Mouse (Mus musculus) small intestine, adult 2 months (tissue): ENCODE measurements around the gene Kcnmb2. TPM values are rescaled to one million over a fixed set of nuclear protein-coding genes. Genes with fewer than 3 reads are reported as not detected.

Experiments
- H3K27ac ChIP-seq: fragments of 200-500 bp; 2 replicates; pipeline ENCODE4 v1.5.1; 2012; ENCODE audit warnings: low read depth, low read length, control low read depth, inconsistent platforms; ENCODE audit not compliant: insufficient read depth
- H3K27me3 ChIP-seq: fragments of 200-500 bp; 2 replicates; pipeline ENCODE4 v1.6.1; 2012; ENCODE audit warnings: mild to moderate bottlenecking, moderate library complexity, low read length, inconsistent platforms; ENCODE audit not compliant: control insufficient read depth, insufficient read depth
- H3K36me3 ChIP-seq: fragments of 200-500 bp; 2 replicates; pipeline ENCODE4 v1.6.1; 2012; ENCODE audit warnings: mild to moderate bottlenecking, low read length, control low read depth, inconsistent platforms; ENCODE audit not compliant: control insufficient read depth, insufficient read depth
- H3K4me1 ChIP-seq: fragments of 200-500 bp; 2 replicates; pipeline ENCODE4 v1.6.1; 2012; ENCODE audit warnings: low read length, inconsistent platforms, mixed read lengths; ENCODE audit not compliant: control insufficient read depth, insufficient read depth, insufficient read length
- H3K4me3 ChIP-seq: fragments of 200-500 bp; 2 replicates; pipeline ENCODE4 v1.5.1; 2012; ENCODE audit warnings: low read depth, mild to moderate bottlenecking, control low read depth, inconsistent platforms, low read length, moderate library complexity
- CTCF ChIP-seq: fragments of 200-500 bp; IDR thresholded peaks from 2 replicates; pipeline ENCODE4 v1.5.1; 2012; ENCODE audit warnings: low read depth, mild to moderate bottlenecking, control low read depth, inconsistent platforms, low read length, moderate library complexity, mixed read lengths; ENCODE audit not compliant: insufficient replicate concordance, insufficient read length; ENCODE audit errors: extremely low read depth
- POLR2A ChIP-seq: fragments of 200-500 bp; IDR thresholded peaks from 2 replicates; pipeline ENCODE4 v1.6.1; 2012; ENCODE audit warnings: low read depth, mild to moderate bottlenecking, control low read depth, inconsistent platforms, low read length, moderate library complexity
- WGBS: fragments of 180-500 bp; shearing (Covaris S2); methylation state at CpG from one replicate; pipeline ENCODE4 v1.1.7; 2018; 5-methylcytosine and 5-hydroxymethylcytosine counted together
- polyA plus RNA-seq: library from polyadenylated mRNA; depleted of rRNA; stranded (reverse); fragments of >200 nt; gene quantifications from 2 replicates; pipeline ENCODE4 v1.2.3, GENCODE M21; 2012; rRNA removed

The Kcnmb2 gene
- 0.08 TPM in 1 of 2 replicates, not detected in the other for polyA plus RNA-seq

DNA sequence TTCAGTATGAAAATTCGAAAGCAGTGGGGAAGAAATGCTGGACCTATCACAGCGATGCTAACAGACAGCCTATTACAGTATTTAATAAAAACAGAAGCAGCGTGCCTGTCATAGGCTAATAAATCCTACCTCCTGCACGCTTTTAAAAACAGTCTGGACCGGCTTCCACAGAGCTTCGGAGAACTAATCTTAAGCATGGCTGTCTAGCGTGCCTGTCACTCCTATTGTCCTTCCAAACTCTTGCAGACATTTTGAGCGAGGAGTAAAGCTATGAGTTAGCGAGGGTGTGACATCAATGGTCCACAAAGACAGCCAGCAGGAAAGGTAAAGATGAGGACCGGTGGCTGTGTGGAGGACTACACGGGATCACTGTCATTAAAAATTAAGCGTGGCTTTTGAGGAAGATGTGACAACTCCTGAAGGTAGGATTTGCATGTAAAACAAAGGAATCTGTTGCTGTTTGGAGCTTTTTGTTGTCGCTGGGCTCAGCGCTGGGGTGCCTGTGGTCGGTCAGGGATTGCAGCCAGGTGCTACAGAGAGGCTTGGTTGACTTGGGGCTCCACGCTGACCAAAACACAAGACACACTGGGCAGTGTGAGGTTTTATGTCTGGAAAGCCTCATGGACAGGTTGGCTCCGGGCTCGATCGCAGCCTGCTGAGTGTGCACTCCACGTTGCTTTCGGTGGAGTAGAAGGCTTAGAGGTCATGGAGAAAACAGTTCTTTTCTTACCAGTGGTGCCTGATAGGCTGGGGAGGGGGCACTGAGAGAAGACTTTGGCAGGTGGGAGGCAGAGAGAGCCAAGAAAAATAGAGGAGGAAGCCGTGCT is at the start of gene Kcnmb2:
Gene Kcnmb2, plus strand, starts transcription at position 4 of the 827 bp plus-strand sequence.
- Histone ChIP-seq H3K27me3 (no peaks in the 10 kb centered on the region), H3K27ac (no peak within 1 kb of the TSS), H3K36me3 (no peaks in the 10 kb centered on the region), H3K4me1 (peaks cover 5% of the 10 kb centered on the region; the same call in 1 of the 2 replicates), H3K4me3 (peak within 1 kb of the TSS; percentile 33)
- 11% methylated on average over 22 of the region's 22 CpGs for WGBS
- TF ChIP-seq POLR2A (no peak), CTCF (no peak)

DNA sequence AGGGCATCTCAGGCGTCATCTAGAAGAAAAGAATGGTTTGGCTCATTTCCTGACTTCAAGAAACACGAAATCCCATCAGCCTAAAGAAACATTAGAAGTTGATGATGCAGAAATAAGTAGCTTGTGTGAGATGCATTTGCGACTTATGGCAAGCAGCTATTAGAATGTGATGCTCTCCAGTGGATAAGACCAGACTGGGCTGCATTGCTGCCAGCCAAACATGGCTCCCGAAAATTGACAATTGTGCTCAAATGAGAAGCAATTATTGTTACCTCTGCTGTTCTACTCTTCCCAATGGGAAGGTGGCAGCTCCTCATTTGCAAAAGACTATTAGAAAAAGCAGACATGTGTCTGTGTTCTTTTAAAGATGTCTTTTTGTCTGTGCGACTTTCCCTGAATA is 38.8 kb upstream of the Kcnmb2 start:
- H3K4me1 ChIP-seq = no peaks in the 10 kb centered on the region
- H3K27ac ChIP-seq = no peak overlapping the region
- 81% methylated on average over 5 of the region's 5 CpGs for WGBS
- H3K4me3 ChIP-seq = no peak overlapping the region
- H3K36me3 ChIP-seq = no peaks in the 10 kb centered on the region
- no peaks in the 10 kb centered on the region for H3K27me3 ChIP-seq
- TF ChIP-seq CTCF (no peak), POLR2A (no peak)

GRCm38 (mm10) chr3:31864070-31864469 is 38.2 kb upstream of the Kcnmb2 start:
- H3K4me3 ChIP-seq = no peak overlapping the region
- no peaks in the 10 kb centered on the region for H3K36me3 ChIP-seq
- H3K27ac ChIP-seq = no peak overlapping the region
- TF ChIP-seq CTCF = no peak
- TF ChIP-seq POLR2A = no peak
- 74% methylated on average over 3 of the region's 3 CpGs for WGBS
- no peaks in the 10 kb centered on the region; the same call in 1 of the 2 replicates for H3K27me3 ChIP-seq
- H3K4me1 ChIP-seq = no peaks in the 10 kb centered on the region

- 81% methylated on average over 3 of the region's 3 CpGs for WGBS
- no peak for TF ChIP-seq CTCF
- TF ChIP-seq POLR2A = no peak
These were observed 30.8 kb upstream of the Kcnmb2 start for GRCm38 (mm10) chr3:31871461-31871860.

DNA sequence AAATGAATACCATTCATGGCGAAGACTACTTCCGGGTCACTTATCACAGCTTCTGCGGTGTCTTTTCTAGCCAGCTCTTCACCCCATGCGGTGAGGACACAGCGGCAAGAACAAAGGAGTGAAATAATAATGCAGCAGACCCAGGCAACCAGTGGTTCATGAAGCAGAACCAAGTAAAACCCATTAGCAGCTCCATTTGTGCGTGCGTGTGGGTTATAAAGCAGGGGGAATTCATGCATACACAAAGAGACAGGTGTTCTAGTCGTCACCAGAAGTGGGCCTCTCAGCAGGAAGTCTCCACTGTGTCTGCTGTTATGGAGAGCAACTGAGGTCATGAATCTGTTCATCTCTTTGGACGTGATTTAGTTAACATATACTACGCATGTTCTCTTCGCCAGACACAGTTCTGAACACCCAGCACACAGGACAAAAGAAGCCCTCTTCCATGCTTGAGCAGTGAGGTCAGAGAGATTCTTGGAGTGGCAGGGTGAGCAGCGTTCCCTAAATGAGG is 19.6 kb upstream of the Kcnmb2 start:
- H3K4me3 ChIP-seq = no peak overlapping the region
- H3K27me3 ChIP-seq = no peaks in the 10 kb centered on the region
- no peaks in the 10 kb centered on the region for H3K4me1 ChIP-seq
- 84% methylated on average over 12 of the region's 12 CpGs for WGBS
- TF ChIP-seq POLR2A (no peak), CTCF (no peak)
- no peaks in the 10 kb centered on the region for H3K36me3 ChIP-seq
- H3K27ac ChIP-seq = no peak overlapping the region

More at GRCm38 (mm10) chr3:31871461-31871860, 30.8 kb upstream of the Kcnmb2 start:
- Histone ChIP-seq H3K4me1 (no peaks in the 10 kb centered on the region), H3K27me3 (no peaks in the 10 kb centered on the region; the same call in 1 of the 2 replicates), H3K4me3 (no peak overlapping the region), H3K36me3 (no peaks in the 10 kb centered on the region), H3K27ac (no peak overlapping the region)

GRCm38 (mm10) chr3:31892653-31893052 is 9.7 kb upstream of the Kcnmb2 start:
- Histone ChIP-seq H3K36me3 (no peaks in the 10 kb centered on the region), H3K4me1 (no peaks in the 10 kb centered on the region), H3K27ac (no peak overlapping the region), H3K4me3 (no peak overlapping the region), H3K27me3 (no peaks in the 10 kb centered on the region)
- TF ChIP-seq POLR2A = no peak
- 51% methylated on average over 2 of the region's 2 CpGs for WGBS

DNA sequence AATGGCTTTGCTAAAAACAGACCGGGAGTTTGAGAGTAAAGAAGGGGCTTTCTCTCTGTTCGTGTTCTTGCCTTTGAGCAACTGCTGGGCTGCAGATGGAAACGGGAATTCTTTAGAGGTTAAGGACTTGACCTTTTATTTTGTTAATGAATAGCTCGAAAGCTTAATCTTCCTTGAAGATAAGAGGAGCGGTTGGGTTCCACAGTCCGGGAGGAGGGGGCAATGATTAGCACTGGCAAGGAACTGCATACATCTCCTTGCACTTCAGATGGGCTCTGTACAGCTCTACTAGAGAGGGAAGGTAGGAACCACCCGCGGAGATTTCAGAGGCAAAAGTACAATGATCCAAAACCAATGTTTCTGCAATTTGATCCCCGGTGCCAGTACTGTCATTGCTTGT is 1.2 kb downstream of the Kcnmb2 start:
- no peaks in the 10 kb centered on the region for H3K36me3 ChIP-seq
- TF ChIP-seq POLR2A (no peak), CTCF (no peak)
- WGBS = 6% methylated on average over 9 of the region's 9 CpGs
- H3K4me3 ChIP-seq = no peak overlapping the region
- peaks cover 5% of the 10 kb centered on the region; the same call in 1 of the 2 replicates for H3K4me1 ChIP-seq
- no peaks in the 10 kb centered on the region for H3K27me3 ChIP-seq
- no peak overlapping the region for H3K27ac ChIP-seq
